Mouse (Mus musculus) heart, postnatal 25 days (tissue): ENCODE measurements around the gene Dpf2. TPM values are rescaled to one million over a fixed set of nuclear protein-coding genes. Genes with fewer than 3 reads are reported as not detected.

ENCODE experiments used
- DNase-seq: peaks from one replicate; pipeline ENCODE4 v3.0.0; 2022; ENCODE audit warnings: low spot score
- intact Hi-C: fragments of 180-260 bp; cut with DNase I; formaldehyde crosslinking; loops from one replicate; pipeline ENCODE4 v1.15.1; 2025
- total RNA-seq, 2 experiments: library from RNA; stranded (reverse); gene quantifications; 2 replicates each; pipeline ENCODE4 v1.2.3; 2021

The Dpf2 gene
- total RNA-seq, 2 experiments from 2014 or later, result 87.4 to 96.1 TPM

DNA sequence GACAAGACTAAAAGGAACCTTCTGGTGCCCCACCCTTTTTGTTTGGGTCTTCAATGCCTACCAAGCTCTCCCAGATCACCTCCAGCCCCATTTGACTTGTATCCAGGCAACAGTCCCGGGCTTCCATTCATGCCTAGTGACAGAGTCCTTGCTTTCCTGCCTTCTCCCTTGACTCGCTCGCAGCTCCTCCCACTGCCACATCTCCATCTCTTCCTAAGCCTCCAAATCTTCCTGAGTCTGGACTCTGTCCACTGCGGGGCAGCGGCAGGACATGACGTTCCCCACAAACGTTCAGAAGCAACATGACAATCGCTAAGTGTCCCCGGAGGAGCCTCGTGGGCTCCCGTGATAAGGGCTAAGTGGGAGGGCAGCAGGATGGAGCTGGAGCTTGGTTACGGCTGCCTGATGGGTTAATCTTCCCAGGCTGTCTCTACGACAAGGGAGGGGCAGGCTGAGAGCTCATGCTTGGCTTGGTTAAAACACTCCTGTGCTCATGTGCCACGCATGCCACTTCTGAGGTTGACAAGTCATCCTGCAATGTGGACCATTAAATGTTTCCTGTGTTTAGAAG is 25.1 kb upstream of the Dpf2 start:
- DNase-seq, result no peak
- intact Hi-C loops, result no loop called here

DNA sequence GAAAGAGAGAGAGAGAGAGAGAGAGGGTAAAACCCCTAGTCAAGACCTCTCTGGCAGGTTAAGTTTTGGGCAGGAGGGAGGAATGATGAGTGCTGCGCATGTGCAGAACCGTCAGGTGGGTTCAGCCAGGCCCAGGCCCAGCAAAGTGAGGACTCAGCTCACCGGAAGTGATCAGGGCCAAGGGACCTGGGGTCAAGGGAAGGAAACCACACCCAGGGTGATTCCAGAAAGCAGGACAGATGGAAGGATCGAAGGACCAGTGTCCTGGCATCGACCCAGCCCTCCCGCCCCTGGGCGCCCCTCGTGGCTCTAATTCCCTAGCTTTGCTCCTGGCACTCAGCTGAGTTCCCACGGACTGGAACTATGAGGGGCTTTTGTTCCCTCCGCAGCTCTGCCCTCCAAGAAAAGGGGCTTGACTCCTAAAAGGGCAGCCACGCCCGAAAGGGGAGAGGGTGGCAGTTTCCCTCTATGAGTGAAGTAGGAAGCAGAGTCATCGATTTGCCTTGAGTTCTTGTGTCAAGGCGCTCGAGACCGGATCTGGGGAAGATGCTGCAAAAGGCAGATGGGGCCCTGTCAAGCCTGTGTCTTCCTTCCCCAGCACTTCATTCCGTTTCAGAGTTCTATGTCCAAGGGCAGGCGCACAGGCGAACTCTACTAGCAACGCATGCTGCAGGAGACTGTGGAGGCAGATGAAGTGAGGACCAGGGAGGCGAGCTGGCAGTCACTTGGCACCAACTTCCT is 24.5 kb upstream of the Dpf2 start:
- intact Hi-C loops, result no loop called here
- no peak for DNase-seq

DNA sequence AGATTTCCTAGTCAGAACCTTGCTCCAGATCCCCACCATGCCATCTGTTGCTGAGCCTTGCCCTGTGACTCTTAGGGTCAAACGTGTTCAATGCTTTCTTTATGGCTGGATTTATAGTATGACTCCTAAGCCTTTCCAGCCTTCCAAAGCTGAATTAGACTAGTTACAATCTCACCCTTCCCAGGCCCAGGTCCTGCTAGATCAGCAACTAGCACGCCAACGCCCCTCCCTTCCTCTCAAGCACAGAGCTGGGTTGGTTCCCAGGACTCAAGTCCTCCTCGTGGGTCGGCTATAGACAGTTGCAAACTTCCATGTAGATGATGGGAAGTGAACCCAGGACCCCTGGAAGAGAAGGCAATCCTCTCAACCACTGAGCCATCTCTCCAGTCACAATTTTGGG is 22.9 kb upstream of the Dpf2 start:
- no peak for DNase-seq
- intact Hi-C loops, result no loop called here

DNA sequence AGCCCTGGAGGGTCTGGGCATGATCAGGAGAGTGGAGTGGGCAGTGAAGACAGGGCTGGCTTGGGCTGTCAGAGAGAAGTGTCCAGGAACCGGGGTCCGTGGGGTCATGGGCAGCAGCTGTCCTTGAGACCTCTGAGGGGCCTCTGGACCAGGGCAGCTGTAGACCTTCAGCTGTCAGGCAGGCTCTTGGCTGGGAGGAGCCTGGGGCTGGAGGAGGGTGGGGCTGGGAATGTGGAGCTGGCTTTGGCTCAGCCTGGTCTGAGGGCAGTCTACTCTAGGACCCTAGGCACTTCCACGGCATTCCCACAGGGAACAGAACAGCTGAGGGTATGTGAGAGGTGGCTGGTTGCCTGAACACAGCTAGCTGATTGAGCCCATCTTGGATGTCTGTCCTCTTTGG is 22.5 kb upstream of the Dpf2 start:
- intact Hi-C loops, result no loop called here
- DNase-seq, result peak; percentile 61

GRCm38 (mm10) chr19:5929634-5930596 is 17.1 kb upstream of the Dpf2 start:
- intact Hi-C loops, result no loop called here
- DNase-seq, result peak; percentile 64

DNA sequence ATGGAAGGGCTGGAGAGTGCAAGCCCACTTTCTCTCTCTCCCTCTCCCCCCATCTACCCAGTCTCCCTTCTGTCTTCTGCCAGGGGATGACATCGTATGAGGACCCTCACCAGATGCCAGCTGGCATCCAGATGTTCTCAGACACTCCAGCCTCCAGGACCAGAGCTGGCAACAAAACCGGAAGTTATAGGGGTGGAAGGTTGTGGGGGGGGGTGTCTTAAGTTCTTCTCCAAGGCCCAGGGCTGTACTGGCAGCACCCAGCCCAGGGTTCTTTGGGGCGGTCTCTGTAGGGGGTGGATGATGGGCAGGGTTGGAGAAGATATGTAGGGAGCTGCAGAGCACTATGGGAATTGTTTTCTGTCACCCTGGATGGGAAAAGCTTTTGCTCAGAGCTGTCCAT is 15.7 kb upstream of the Dpf2 start:
- DNase-seq, result no peak
- intact Hi-C loops, result no loop called here

DNA sequence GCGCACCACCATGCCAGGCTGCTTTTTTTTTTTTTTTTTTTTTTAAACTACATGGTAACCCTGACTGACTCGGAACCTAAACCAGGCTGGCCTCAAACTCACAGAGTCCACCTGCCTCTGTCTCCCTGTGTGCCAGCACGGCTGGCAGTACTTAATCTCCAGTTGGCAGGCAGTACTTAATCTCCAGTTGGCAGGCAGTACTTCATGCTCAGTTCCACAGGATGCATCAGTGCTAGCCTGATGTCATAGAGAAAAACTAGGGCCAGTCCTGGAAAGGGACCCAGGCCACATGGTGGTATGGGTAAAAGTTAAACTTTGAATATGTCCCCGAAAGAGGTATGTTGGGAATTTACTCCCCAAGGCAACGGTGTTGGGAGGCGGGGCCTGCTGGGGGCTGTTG is 15.3 kb upstream of the Dpf2 start:
- intact Hi-C loops, result no loop called here
- no peak for DNase-seq

DNA sequence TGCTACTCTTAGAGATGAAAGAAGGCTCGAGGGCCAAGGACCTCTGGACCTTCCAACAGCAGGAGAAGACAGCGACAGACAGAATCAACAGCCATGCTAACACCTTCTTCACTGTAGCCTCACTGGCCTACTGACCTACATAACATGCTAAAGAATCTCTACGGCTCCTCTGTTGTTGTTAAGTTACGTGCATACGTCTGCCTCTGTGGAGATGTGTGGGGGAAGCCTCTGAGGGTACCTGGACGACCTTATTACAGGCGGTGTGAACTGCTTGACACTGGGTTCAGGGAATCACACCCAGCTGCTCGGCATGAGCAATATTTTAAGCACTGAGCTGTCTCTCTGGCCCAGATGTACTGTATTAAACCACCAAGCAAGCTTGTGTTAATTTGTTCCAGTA is 14.7 kb upstream of the Dpf2 start:
- no peak for DNase-seq
- intact Hi-C loops, result no loop called here

DNA sequence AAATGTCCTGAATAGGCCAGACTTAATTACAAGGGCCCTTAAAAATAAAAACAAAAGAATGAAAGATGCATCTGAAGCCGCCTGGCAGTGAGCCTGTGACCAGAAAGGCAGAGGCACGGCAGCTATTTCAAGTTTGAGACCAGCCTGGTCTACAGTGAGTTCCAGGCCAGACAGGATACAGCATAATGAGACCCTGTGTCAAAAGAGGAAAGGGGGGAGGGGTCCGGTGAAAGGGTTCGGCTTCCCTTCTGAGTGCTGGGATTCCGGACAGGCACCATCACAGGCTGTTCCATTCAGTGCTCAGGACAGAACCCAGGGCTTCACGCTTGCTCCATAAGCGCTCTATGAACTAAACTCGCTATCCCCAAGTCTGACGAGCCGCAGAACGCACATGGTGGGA is 14.2 kb upstream of the Dpf2 start:
- intact Hi-C loops, result no loop called here
- DNase-seq, result no peak

DNA sequence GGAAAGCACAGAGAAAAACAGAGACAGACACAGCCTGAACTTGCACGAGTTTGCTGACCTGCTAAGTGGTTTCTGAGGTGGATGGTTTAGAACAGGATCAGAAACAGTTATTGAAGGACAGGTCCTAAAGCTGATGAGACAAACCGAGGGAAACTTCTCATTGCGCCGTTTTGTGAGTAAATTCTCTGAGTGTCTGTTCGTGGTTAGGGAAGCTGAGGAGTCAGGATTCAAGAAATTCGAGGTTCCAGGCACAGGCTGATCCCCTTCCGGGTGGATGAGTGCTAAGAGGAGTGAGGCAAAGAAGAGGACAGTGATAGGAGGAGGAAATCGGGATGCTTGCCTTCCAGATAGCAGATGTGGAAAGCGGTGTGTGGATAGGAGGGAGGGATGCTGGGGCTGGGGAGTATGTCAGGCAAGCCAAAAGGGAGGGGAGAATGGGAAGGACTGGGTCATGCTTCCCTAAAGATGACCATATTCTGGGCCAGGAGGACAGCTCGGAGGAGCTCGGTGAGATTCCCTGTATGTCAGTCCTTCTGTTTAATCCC is 12.6 kb upstream of the Dpf2 start:
- intact Hi-C loops, result loop anchor here (2.0 kb wide), 1 partner anchor 15 kb away; no protein-coding TSS in a partner anchor

DNA sequence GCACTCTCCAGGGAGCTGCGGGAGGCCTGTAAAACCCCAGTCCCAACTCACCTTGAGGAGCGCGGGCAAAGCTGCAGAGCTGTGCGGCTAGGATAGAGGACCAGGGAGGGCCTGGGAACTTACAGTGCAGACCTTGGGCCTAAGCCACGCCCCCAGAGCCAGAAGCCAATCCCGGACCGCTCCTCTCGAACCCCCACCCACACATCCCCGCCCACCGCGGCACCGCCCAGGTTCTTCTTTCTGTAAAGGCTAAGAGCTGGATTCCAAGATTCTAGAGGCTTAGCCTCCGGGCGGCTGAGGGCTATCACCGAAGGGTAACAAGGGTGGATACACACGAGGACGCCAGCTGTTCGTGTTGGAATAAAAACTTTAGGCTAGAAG is 11.9 kb upstream of the Dpf2 start, which contains the start of gene Cdc42ep2:
Gene Cdc42ep2, minus strand, starts transcription at position 104 of the 381 bp plus-strand sequence.
- peak; percentile 95 for DNase-seq
- intact Hi-C loops, result loop anchor here (1.0 to 5.0 kb wide), 4 partner anchors 16 to 118 kb away; partner anchors contain the start of gene Capn1

More for the DNA sequence above, 12.6 kb upstream of the Dpf2 start:
- DNase-seq, result no peak

GRCm38 (mm10) chr19:5923990-5924712 is 11.3 kb upstream of the Dpf2 start:
- intact Hi-C loops, result loop anchor here (1.0 to 5.0 kb wide), 4 partner anchors 17 to 118 kb away; partner anchors contain the start of gene Capn1

DNA sequence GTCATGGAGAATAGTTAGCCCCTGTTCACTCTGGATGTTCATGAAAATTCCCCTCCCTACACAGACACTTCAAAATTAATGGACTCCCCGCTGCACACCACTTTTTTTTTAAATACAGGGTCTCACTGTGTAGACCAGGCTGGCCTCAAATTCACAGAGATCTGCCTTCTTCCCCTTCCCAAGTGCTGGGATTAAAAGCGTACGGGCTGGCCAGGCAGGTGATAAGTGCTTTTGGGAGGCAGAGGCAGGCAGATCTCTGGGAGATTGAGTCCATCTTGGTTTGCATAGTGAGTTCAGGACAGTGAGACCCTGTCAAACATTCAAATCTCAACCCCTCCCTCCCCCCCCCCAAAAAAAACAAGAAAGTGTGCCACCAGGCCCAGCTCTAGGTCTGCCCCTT is 10.2 kb upstream of the Dpf2 start:
- DNase-seq, result no peak
- intact Hi-C loops, result loop anchor here (5.0 kb wide), 2 partner anchors 94 to 119 kb away; partner anchors contain the start of gene Capn1

More at GRCm38 (mm10) chr19:5923990-5924712, 11.3 kb upstream of the Dpf2 start:
- DNase-seq, result peak; percentile 80

GRCm38 (mm10) chr19:5922119-5922942 is 9.5 kb upstream of the Dpf2 start:
- intact Hi-C loops, result loop anchor here (5.0 kb wide), 2 partner anchors 95 to 120 kb away; partner anchors contain the start of gene Capn1
- DNase-seq, result peak; percentile 63

DNA sequence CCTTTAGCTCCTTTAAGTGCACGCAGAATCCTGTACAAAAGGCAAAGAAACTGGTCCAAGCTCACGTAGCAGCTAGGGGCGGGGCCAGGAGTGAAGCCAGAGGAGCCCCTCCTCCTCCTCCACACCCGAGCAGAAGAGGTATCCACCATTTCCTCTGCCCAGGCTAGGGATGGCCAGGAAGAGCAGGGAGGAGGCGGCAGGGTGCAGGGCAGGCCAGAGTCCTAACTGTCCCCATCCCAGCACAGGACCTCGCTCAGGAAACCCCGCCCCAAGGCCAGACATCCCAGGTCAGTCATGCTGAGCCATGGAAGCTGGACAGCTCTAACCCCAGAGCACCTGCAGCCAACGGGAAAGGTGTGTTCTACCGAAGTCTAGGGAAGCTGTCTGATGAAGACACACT is 8.9 kb upstream of the Dpf2 start:
- intact Hi-C loops, result loop anchor here (5.0 kb wide), 2 partner anchors 96 to 121 kb away; partner anchors contain the start of gene Capn1
- peak; percentile 35 for DNase-seq

- peak; percentile 99 for DNase-seq
- intact Hi-C loops, result no loop called here
These were observed 455 bp downstream of the Dpf2 start for GRCm38 (mm10) chr19:5912103-5913006.

- no peak for DNase-seq
- intact Hi-C loops, result no loop called here
These were observed 1.2 kb downstream of the Dpf2 start for GRCm38 (mm10) chr19:5911430-5912102.
